Mouse (Mus musculus) G1E (cell line): Measurements from ENCODE around the gene Vdr.

Experiments used
- CTCF ChIP-seq: IDR thresholded peaks from 2 replicates; pipeline ENCODE4 v1.5.1; 2012; ENCODE audit warnings: low read depth, low read length, inconsistent platforms, mixed read lengths
- GATA1 ChIP-seq: IDR thresholded peaks from 2 replicates; pipeline ENCODE4 v1.6.1; 2012; ENCODE audit warnings: borderline replicate concordance, low read length, inconsistent platforms, mixed read lengths
- POLR2AphosphoS5 ChIP-seq: IDR thresholded peaks from 2 replicates; pipeline ENCODE4 v1.6.1; 2012; ENCODE audit warnings: low read depth, low read length, inconsistent platforms; ENCODE audit not compliant: insufficient replicate concordance

- TF ChIP-seq GATA1 (no peak), POLR2AphosphoS5 (no peak), CTCF (no peak)
Measured at GRCm38 (mm10) chr15:97822545-97823228, 87.7 kb downstream of the Vdr start.
